Mouse (Mus musculus): ENCODE data around the gene Etfb. TPM values are rescaled to one million over a fixed set of nuclear protein-coding genes. Genes with fewer than 3 reads are reported as not detected.

Gene Etfb
- polyA plus RNA-seq, 1 experiment from 2014 or later, result 123 TPM

GRCm38 (mm10) chr7:43482090-43482716 is 38.3 kb downstream of the Etfb start:
- no peak overlapping the region for H3K4me3 ChIP-seq (replicated peaks; ENCODE audit: low read length)
- no peaks in the 10 kb centered on the region for H3K27me3 ChIP-seq (replicated peaks; ENCODE audit: control insufficient read depth, insufficient read depth, low read length)
- WGBS, result 20% methylated on average over 8 of the region's 8 CpGs
- peaks cover 2% of the 10 kb centered on the region; the same call in 1 of the 2 replicates for H3K36me3 ChIP-seq (ENCODE audit: control insufficient read depth, insufficient read depth)
- H3K4me1 ChIP-seq (replicated peaks; ENCODE audit: control insufficient read depth, insufficient read depth, low read length), result peaks cover 8% of the 10 kb centered on the region
- no peak overlapping the region for H3K27ac ChIP-seq (ENCODE audit: low read length)
- peak; percentile 49 for ATAC-seq
- no peak overlapping the region for H3K4me2 ChIP-seq (ENCODE audit: low read length)
- no peaks in the 10 kb centered on the region for H3K9me3 ChIP-seq (ENCODE audit: control insufficient read depth, low read length)
- H3K9ac ChIP-seq (replicated peaks; ENCODE audit: low read depth, low read length), result no peak overlapping the region

- H3K4me3 ChIP-seq (replicated peaks; ENCODE audit: low read length), result no peak overlapping the region
- H3K27ac ChIP-seq (ENCODE audit: low read length), result no peak overlapping the region
- H3K4me2 ChIP-seq (ENCODE audit: low read length), result no peak overlapping the region
- peaks cover 2% of the 10 kb centered on the region; the same call in 1 of the 2 replicates for H3K36me3 ChIP-seq (ENCODE audit: control insufficient read depth, insufficient read depth)
- no peak overlapping the region for H3K9ac ChIP-seq (replicated peaks; ENCODE audit: low read depth, low read length)
- 18% methylated on average over 10 of the region's 10 CpGs for WGBS
- H3K9me3 ChIP-seq (ENCODE audit: control insufficient read depth, low read length), result no peaks in the 10 kb centered on the region
- H3K27me3 ChIP-seq (replicated peaks; ENCODE audit: control insufficient read depth, insufficient read depth, low read length), result no peaks in the 10 kb centered on the region
- ATAC-seq, result no peak
- peaks cover 11% of the 10 kb centered on the region for H3K4me1 ChIP-seq (replicated peaks; ENCODE audit: control insufficient read depth, insufficient read depth, low read length)
Observed at GRCm38 (mm10) chr7:43483236-43483635, 39.4 kb downstream of the Etfb start.

GRCm38 (mm10) chr7:43488646-43489045 is 44.8 kb downstream of the Etfb start:
- H3K4me2 ChIP-seq (ENCODE audit: low read length), result peak overlapping the region; percentile 77
- no peak overlapping the region for H3K27ac ChIP-seq (ENCODE audit: low read length)
- no peak overlapping the region for H3K9ac ChIP-seq (replicated peaks; ENCODE audit: low read depth, low read length)
- no peaks in the 10 kb centered on the region for H3K9me3 ChIP-seq (ENCODE audit: control insufficient read depth, low read length)
- no peak for ATAC-seq
- peaks cover 16% of the 10 kb centered on the region for H3K4me1 ChIP-seq (replicated peaks; ENCODE audit: control insufficient read depth, insufficient read depth, low read length)
- no peaks in the 10 kb centered on the region for H3K27me3 ChIP-seq (replicated peaks; ENCODE audit: control insufficient read depth, insufficient read depth, low read length)
- peak overlapping the region; percentile 62; the same call in 1 of the 2 replicates for H3K4me3 ChIP-seq (replicated peaks; ENCODE audit: low read length)
- WGBS, result 39% methylated on average over 5 of the region's 5 CpGs
- H3K36me3 ChIP-seq (ENCODE audit: control insufficient read depth, insufficient read depth), result no peaks in the 10 kb centered on the region

GRCm38 (mm10) chr7:43489631-43490125 is 45.8 kb downstream of the Etfb start, which contains the start of gene Iglon5:
TSS of gene Iglon5 (minus strand) at chr7:43490075.
- peaks cover 16% of the 10 kb centered on the region for H3K4me1 ChIP-seq (replicated peaks; ENCODE audit: control insufficient read depth, insufficient read depth, low read length)
- H3K9ac ChIP-seq (replicated peaks; ENCODE audit: low read depth, low read length), result peak within 1 kb of the TSS; percentile 93
- H3K36me3 ChIP-seq (ENCODE audit: control insufficient read depth, insufficient read depth), result no peaks in the 10 kb centered on the region
- H3K4me2 ChIP-seq (ENCODE audit: low read length), result peak within 1 kb of the TSS; percentile 77
- WGBS, result 3% methylated on average over 17 of the region's 41 CpGs
- no peaks in the 10 kb centered on the region for H3K27me3 ChIP-seq (replicated peaks; ENCODE audit: control insufficient read depth, insufficient read depth, low read length)
- no peaks in the 10 kb centered on the region for H3K9me3 ChIP-seq (ENCODE audit: control insufficient read depth, low read length)
- peak; percentile 51 for ATAC-seq
- H3K4me3 ChIP-seq (replicated peaks; ENCODE audit: low read length), result peak within 1 kb of the TSS; percentile 62
- H3K27ac ChIP-seq (ENCODE audit: low read length), result peak within 1 kb of the TSS; percentile 81

GRCm38 (mm10) chr7:43490182-43490584 is 46.3 kb downstream of the Etfb start:
- Histone ChIP-seq H3K4me1 (replicated peaks; ENCODE audit: control insufficient read depth, insufficient read depth, low read length) (peaks cover 16% of the 10 kb centered on the region), H3K27me3 (replicated peaks; ENCODE audit: control insufficient read depth, insufficient read depth, low read length) (no peaks in the 10 kb centered on the region), H3K9me3 (ENCODE audit: control insufficient read depth, low read length) (no peaks in the 10 kb centered on the region), H3K27ac (ENCODE audit: low read length) (peak overlapping the region; percentile 79), H3K4me2 (ENCODE audit: low read length) (peak overlapping the region; percentile 77), H3K36me3 (ENCODE audit: control insufficient read depth, insufficient read depth) (no peaks in the 10 kb centered on the region), H3K9ac (replicated peaks; ENCODE audit: low read depth, low read length) (peak overlapping the region; percentile 93), H3K4me3 (replicated peaks; ENCODE audit: low read length) (peak overlapping the region; percentile 62)
- 0% methylated on average over 8 of the region's 13 CpGs for WGBS
- peak; percentile 87 for ATAC-seq

- Histone ChIP-seq H3K9ac (replicated peaks; ENCODE audit: low read depth, low read length) (no peak overlapping the region), H3K27ac (ENCODE audit: low read length) (no peak overlapping the region), H3K27me3 (replicated peaks; ENCODE audit: control insufficient read depth, insufficient read depth, low read length) (0 out of 2 replicates have a peak, but pooled peaks cover 3% of the 10 kb centered on the region), H3K4me1 (replicated peaks; ENCODE audit: control insufficient read depth, insufficient read depth, low read length) (peaks cover 16% of the 10 kb centered on the region), H3K9me3 (ENCODE audit: control insufficient read depth, low read length) (no peaks in the 10 kb centered on the region), H3K4me3 (replicated peaks; ENCODE audit: low read length) (no peak overlapping the region), H3K4me2 (ENCODE audit: low read length) (peak overlapping the region; percentile 77; the same call in 1 of the 2 replicates), H3K36me3 (ENCODE audit: control insufficient read depth, insufficient read depth) (no peaks in the 10 kb centered on the region)
- ATAC-seq, result peak; percentile 8; the same call in 1 of the 2 replicates
- 77% methylated on average over 9 of the region's 9 CpGs for WGBS
Observed at GRCm38 (mm10) chr7:43490861-43491260, 47.0 kb downstream of the Etfb start.

GRCm38 (mm10) chr7:43495343-43496021 is 51.6 kb downstream of the Etfb start:
- Histone ChIP-seq H3K36me3 (ENCODE audit: control insufficient read depth, insufficient read depth) (no peaks in the 10 kb centered on the region), H3K9me3 (ENCODE audit: control insufficient read depth, low read length) (no peaks in the 10 kb centered on the region), H3K27ac (ENCODE audit: low read length) (no peak overlapping the region), H3K27me3 (replicated peaks; ENCODE audit: control insufficient read depth, insufficient read depth, low read length) (0 out of 2 replicates have a peak, but pooled peaks cover 3% of the 10 kb centered on the region), H3K4me2 (ENCODE audit: low read length) (peak overlapping the region; percentile 34), H3K4me3 (replicated peaks; ENCODE audit: low read length) (no peak overlapping the region), H3K9ac (replicated peaks; ENCODE audit: low read depth, low read length) (no peak overlapping the region), H3K4me1 (replicated peaks; ENCODE audit: control insufficient read depth, insufficient read depth, low read length) (no peaks in the 10 kb centered on the region; the same call in 1 of the 2 replicates)
- ATAC-seq, result peak; percentile 69
- 8% methylated on average over 21 of the region's 21 CpGs for WGBS

Small RNA genes within 50 kb of the gene (microRNA-seq; reads per million reads assigned to microRNA genes)
- gene Mir7051, result not detected

Other genes starting within 250 kb of the Etfb start
- gene Zfp715, start 130.8 kb upstream of the Etfb start, polyA plus RNA-seq (2015; fragmentation: Nextera tagmentation; extraction: Ambion mirVana), result 22.0 and 22.5 TPM in 2 replicates
- gene Siglecf, start 92.7 kb upstream of the Etfb start, polyA plus RNA-seq (2015; fragmentation: Nextera tagmentation; extraction: Ambion mirVana), result 0.22 TPM in 1 of 2 replicates, not detected in the other
- gene Siglecg, start 35.9 kb upstream of the Etfb start, polyA plus RNA-seq (2015; fragmentation: Nextera tagmentation; extraction: Ambion mirVana), result not detected in 2 replicates
- gene Lim2, start 16.4 kb upstream of the Etfb start, polyA plus RNA-seq (2015; fragmentation: Nextera tagmentation; extraction: Ambion mirVana), result not detected in 2 replicates
- not detected in 2 replicates for gene Nkg7, start 7.0 kb upstream of the Etfb start, polyA plus RNA-seq (2015; fragmentation: Nextera tagmentation; extraction: Ambion mirVana)
- gene Cldnd2, start 3.3 kb upstream of the Etfb start, polyA plus RNA-seq (2015; fragmentation: Nextera tagmentation; extraction: Ambion mirVana), result not detected in 2 replicates
- gene Gm45233, start within 50 bp of the Etfb start, polyA plus RNA-seq (2015; fragmentation: Nextera tagmentation; extraction: Ambion mirVana), result 0.42 TPM in 1 of 2 replicates, not detected in the other
- gene Vsig10l, start 19.1 kb downstream of the Etfb start, polyA plus RNA-seq (2015; fragmentation: Nextera tagmentation; extraction: Ambion mirVana), result 5.5 and 7.3 TPM in 2 replicates
- gene Iglon5, start 46.0 kb downstream of the Etfb start, polyA plus RNA-seq (2015; fragmentation: Nextera tagmentation; extraction: Ambion mirVana), result 4.3 and 4.5 TPM in 2 replicates
- gene 4931406B18Rik, start 61.9 kb downstream of the Etfb start, polyA plus RNA-seq (2015; fragmentation: Nextera tagmentation; extraction: Ambion mirVana), result not detected in 2 replicates
- 0.92 and 1.9 TPM in 2 replicates for gene Cd33, start 100.3 kb downstream of the Etfb start, polyA plus RNA-seq (2015; fragmentation: Nextera tagmentation; extraction: Ambion mirVana)
- 12.5 TPM in 2 replicates for gene Zfp658, start 118.2 kb downstream of the Etfb start, polyA plus RNA-seq (2015; fragmentation: Nextera tagmentation; extraction: Ambion mirVana)
- gene Zfp719, start 135.5 kb downstream of the Etfb start, polyA plus RNA-seq (2015; fragmentation: Nextera tagmentation; extraction: Ambion mirVana), result 18.5 and 20.9 TPM in 2 replicates
- 0.23 and 0.26 TPM in 2 replicates for gene Zfp819, start 163.1 kb downstream of the Etfb start, polyA plus RNA-seq (2015; fragmentation: Nextera tagmentation; extraction: Ambion mirVana)
- gene Ceacam18, start 190.6 kb downstream of the Etfb start, polyA plus RNA-seq (2015; fragmentation: Nextera tagmentation; extraction: Ambion mirVana), result not detected in 2 replicates
- 0.12 and 0.29 TPM in 2 replicates for gene Siglece, start 216.1 kb downstream of the Etfb start, polyA plus RNA-seq (2015; fragmentation: Nextera tagmentation; extraction: Ambion mirVana)
- gene Ctu1, start 227.9 kb downstream of the Etfb start, polyA plus RNA-seq (2015; fragmentation: Nextera tagmentation; extraction: Ambion mirVana), result 29.3 and 31.9 TPM in 2 replicates
- gene Klk14, start 246.3 kb downstream of the Etfb start, polyA plus RNA-seq (2015; fragmentation: Nextera tagmentation; extraction: Ambion mirVana), result not detected in 2 replicates

All from forebrain, embryonic 16.5 days (tissue).